Mouse (Mus musculus) heart, adult 8-10 months (tissue): ENCODE results near the gene Pcnx4. TPM values are rescaled to one million over a fixed set of nuclear protein-coding genes. Genes with fewer than 3 reads are reported as not detected.

Experiments used
- DNase-seq: peaks from one replicate; pipeline ENCODE4 v3.0.0; 2022; ENCODE audit warnings: low spot score
- total RNA-seq, 4 experiments: library from RNA; stranded (reverse); gene quantifications; 2 replicates each; pipeline ENCODE4 v1.2.4; 2022

The Pcnx4 gene
- total RNA-seq, result 1 to 10 TPM; 3.3 to 4.5 (median 3.9) TPM

GRCm38 (mm10) chr12:72536021-72536597, at the start of gene Pcnx4:
Gene Pcnx4 (plus strand): TSS chr12:72536383.
- DNase-seq, result peak; percentile 96

GRCm38 (mm10) chr12:72487498-72487897, 48.7 kb upstream of the Pcnx4 start:
- no peak for DNase-seq

- DNase-seq, result peak; percentile 34
Measured at GRCm38 (mm10) chr12:72489995-72490394, 46.2 kb upstream of the Pcnx4 start.

GRCm38 (mm10) chr12:72491063-72491719, 45.0 kb upstream of the Pcnx4 start:
- DNase-seq, result no peak

GRCm38 (mm10) chr12:72496866-72497600, 39.1 kb upstream of the Pcnx4 start:
- DNase-seq, result no peak

- no peak for DNase-seq
Measured at GRCm38 (mm10) chr12:72509606-72510005, 26.6 kb upstream of the Pcnx4 start.

GRCm38 (mm10) chr12:72515446-72515845, 20.7 kb upstream of the Pcnx4 start:
- DNase-seq, result peak; percentile 15

GRCm38 (mm10) chr12:72518114-72518728, 18.0 kb upstream of the Pcnx4 start:
- DNase-seq, result no peak

GRCm38 (mm10) chr12:72519352-72519751, 16.8 kb upstream of the Pcnx4 start:
- no peak for DNase-seq

- DNase-seq, result no peak
Measured at GRCm38 (mm10) chr12:72519855-72520254, 16.3 kb upstream of the Pcnx4 start.

- DNase-seq, result peak; percentile 30
Measured at GRCm38 (mm10) chr12:72520645-72521044, 15.5 kb upstream of the Pcnx4 start.

- no peak for DNase-seq
Measured at GRCm38 (mm10) chr12:72525588-72525987, 10.6 kb upstream of the Pcnx4 start.

GRCm38 (mm10) chr12:72532303-72532702, 3.9 kb upstream of the Pcnx4 start:
- no peak for DNase-seq

- DNase-seq, result no peak
Measured at GRCm38 (mm10) chr12:72533986-72534385, 2.2 kb upstream of the Pcnx4 start.

GRCm38 (mm10) chr12:72535599-72535998, 584 bp upstream of the Pcnx4 start:
- no peak for DNase-seq

GRCm38 (mm10) chr12:72538571-72538970, 2.4 kb downstream of the Pcnx4 start:
- no peak for DNase-seq

GRCm38 (mm10) chr12:72554347-72554746, 18.2 kb downstream of the Pcnx4 start:
- DNase-seq, result no peak

- DNase-seq, result no peak
Measured at GRCm38 (mm10) chr12:72564281-72564795, 28.2 kb downstream of the Pcnx4 start.

GRCm38 (mm10) chr12:72582021-72582420, 45.8 kb downstream of the Pcnx4 start:
- no peak for DNase-seq

GRCm38 (mm10) chr12:72583099-72583498, 46.9 kb downstream of the Pcnx4 start:
- no peak for DNase-seq

GRCm38 (mm10) chr12:72585339-72585738, 49.2 kb downstream of the Pcnx4 start:
- DNase-seq, result no peak

- no peak for DNase-seq
Measured at GRCm38 (mm10) chr12:72592991-72593390, 56.8 kb downstream of the Pcnx4 start.
